Mouse (Mus musculus): Measurements from ENCODE around the gene Ctps. TPM values are rescaled to one million over a fixed set of nuclear protein-coding genes. Genes with fewer than 3 reads are reported as not detected.

The Ctps gene
- polyA plus RNA-seq, 1 experiment, result 33.8 TPM

- Histone ChIP-seq H3K27ac (ENCODE audit: insufficient read depth, low read length) (no peak overlapping the region), H3K4me1 (ENCODE audit: control insufficient read depth, insufficient read depth, low read length) (no peaks in the 10 kb centered on the region), H3K4me3 (ENCODE audit: insufficient read depth, low read length) (no peak overlapping the region)
- no peak for TF ChIP-seq CTCF (IDR thresholded peaks at IDR 0.05; ENCODE audit: extremely low read depth, insufficient read depth, low read length)
- no peak for TF ChIP-seq POLR2A (IDR thresholded peaks at IDR 0.05; ENCODE audit: extremely low read depth, insufficient read depth, low read length)
These were observed 63.1 kb downstream of the Ctps start for GRCm38 (mm10) chr4:120506955-120507354.

Other genes with a start within 250 kb of the Ctps start
- gene Scmh1, start 165.0 kb downstream of the Ctps start, polyA plus RNA-seq (2012; rRNA removed), result 87.7 and 97.5 TPM in 2 replicates
- gene Slfnl1, start 38.0 kb downstream of the Ctps start, polyA plus RNA-seq (2012; rRNA removed), result 0.06 and 0.10 TPM in 2 replicates
- not detected in 2 replicates for gene Gm8439, start 18.5 kb upstream of the Ctps start, polyA plus RNA-seq (2012; rRNA removed)
- gene Cited4, start 96.3 kb upstream of the Ctps start, polyA plus RNA-seq (2012; rRNA removed), result 16.8 and 18.1 TPM in 2 replicates
- 10.9 and 11.2 TPM in 2 replicates for gene Kcnq4, start 178.3 kb upstream of the Ctps start, polyA plus RNA-seq (2012; rRNA removed)

Measured in cortical plate, adult 2 months (tissue).